Mouse (Mus musculus): ENCODE results near the gene Emb. TPM values are rescaled to one million over a fixed set of nuclear protein-coding genes. Genes with fewer than 3 reads are reported as not detected.

Gene Emb
- total RNA-seq, 2 experiments from 2014 or later, result 29.1 to 32.0 TPM

- no peak for DNase-seq (ENCODE audit: low spot score in 2 of 2)
Measured at GRCm38 (mm10) chr13:117219871-117220500, 11.7 kb downstream of the Emb start.

- DNase-seq (ENCODE audit: low spot score in 2 of 2), result peak; percentile 50 to 68
Measured at GRCm38 (mm10) chr13:117220501-117221321, 12.4 kb downstream of the Emb start, which contains the start of gene Gm17509. Gene Gm17509, minus strand, starts transcription at chr13:117221075.

GRCm38 (mm10) chr13:117223125-117223524 lies 14.8 kb downstream of the Emb start:
- no peak for DNase-seq (ENCODE audit: low spot score in 2 of 2)

- DNase-seq (ENCODE audit: low spot score in 2 of 2), result no peak
Measured at GRCm38 (mm10) chr13:117224901-117225300, 16.6 kb downstream of the Emb start.

- DNase-seq (ENCODE audit: low spot score in 2 of 2), result no peak
Measured at GRCm38 (mm10) chr13:117225561-117225960, 17.2 kb downstream of the Emb start.

- no peak for DNase-seq (ENCODE audit: low spot score in 2 of 2)
Measured at GRCm38 (mm10) chr13:117230371-117231110, 22.2 kb downstream of the Emb start.

- DNase-seq (ENCODE audit: low spot score in 2 of 2), result no peak
Measured at GRCm38 (mm10) chr13:117233808-117234207, 25.5 kb downstream of the Emb start.

- no peak for DNase-seq (ENCODE audit: low spot score in 2 of 2)
Measured at GRCm38 (mm10) chr13:117234486-117234885, 26.1 kb downstream of the Emb start.

- no peak for DNase-seq (ENCODE audit: low spot score in 2 of 2)
Measured at GRCm38 (mm10) chr13:117235530-117236212, 27.3 kb downstream of the Emb start.

- no peak for DNase-seq (ENCODE audit: low spot score in 2 of 2)
Measured at GRCm38 (mm10) chr13:117237111-117237510, 28.8 kb downstream of the Emb start.

GRCm38 (mm10) chr13:117242063-117242462 lies 33.7 kb downstream of the Emb start:
- DNase-seq (ENCODE audit: low spot score in 2 of 2), result no peak

- DNase-seq (ENCODE audit: low spot score in 2 of 2), result no peak
Measured at GRCm38 (mm10) chr13:117242621-117243020, 34.3 kb downstream of the Emb start.

- DNase-seq (ENCODE audit: low spot score in 2 of 2), result no peak
Measured at GRCm38 (mm10) chr13:117260704-117261103, 52.4 kb downstream of the Emb start.

- no peak for DNase-seq (ENCODE audit: low spot score in 2 of 2)
Measured at GRCm38 (mm10) chr13:117266156-117266555, 57.8 kb downstream of the Emb start.

GRCm38 (mm10) chr13:117267963-117268362 lies 59.6 kb downstream of the Emb start:
- DNase-seq (ENCODE audit: low spot score in 2 of 2), result no peak

- no peak for DNase-seq (ENCODE audit: low spot score in 2 of 2)
Measured at GRCm38 (mm10) chr13:117284036-117284435, 75.7 kb downstream of the Emb start.

- peak in 1 of 2 experiments; percentile 9 for DNase-seq (ENCODE audit: low spot score in 2 of 2)
Measured at GRCm38 (mm10) chr13:117286939-117287338, 78.6 kb downstream of the Emb start.

GRCm38 (mm10) chr13:117287400-117287799 lies 79.1 kb downstream of the Emb start:
- DNase-seq (ENCODE audit: low spot score in 2 of 2), result no peak

GRCm38 (mm10) chr13:117289494-117290270 lies 81.3 kb downstream of the Emb start:
- DNase-seq (ENCODE audit: low spot score in 2 of 2), result peak; percentile 36 to 80

- peak; percentile 59 to 79 for DNase-seq (ENCODE audit: low spot score in 2 of 2)
Measured at GRCm38 (mm10) chr13:117311446-117312225, 103.3 kb downstream of the Emb start.

All from layer of hippocampus, adult 18-20 months (tissue).